Mouse (Mus musculus) testis, adult 2 months (tissue): ENCODE results near the gene Tnpo2.

Source experiments
- CTCF ChIP-seq: fragments of 200-500 bp; IDR thresholded peaks from 2 replicates; pipeline ENCODE4 v1.5.1; 2012; ENCODE audit warnings: low read depth, mild to moderate bottlenecking, inconsistent platforms, low read length, moderate library complexity; ENCODE audit not compliant: control insufficient read depth, insufficient read depth, insufficient replicate concordance
- POLR2A ChIP-seq: fragments of 200-500 bp; IDR thresholded peaks from 2 replicates; pipeline ENCODE4 v1.6.1; 2012; ENCODE audit warnings: low read depth, mild to moderate bottlenecking, inconsistent platforms, low read length, moderate library complexity; ENCODE audit not compliant: control insufficient read depth

GRCm38 (mm10) chr8:85013230-85013840 is 23.4 kb upstream of the Tnpo2 start:
- TF ChIP-seq CTCF, result peak; percentile 29; the same call in 1 of the 2 replicates
- no peak for TF ChIP-seq POLR2A
